Mouse (Mus musculus): Measurements from ENCODE around the gene Hibch.

GRCm38 (mm10) chr1:52952551-52953397 lies 108.0 kb downstream of the Hibch start:
- no peak for TF ChIP-seq POLR2A (IDR thresholded peaks at IDR 0.05; ENCODE audit: low read depth, low read length)
- no peak for TF ChIP-seq CTCF (IDR thresholded peaks at IDR 0.05; ENCODE audit: borderline replicate concordance, insufficient read depth, low read length)

Data from embryonic fibroblast, embryonic 13.5 days (primary cell).